ENCODE assay signal across 8 mouse cellular contexts in genomic region chr17:27702518-27702917, GRCm38 (mm10). TPM values are rescaled to one million over a fixed set of nuclear protein-coding genes. Genes with fewer than 3 reads are reported as not detected.
DNase-seq lines count a peak whose midpoint lies in the region; ATAC-seq lines count a peak whose summit lies in the region.

No protein-coding gene starts in this region.

- peaks cover 0 to 4% of the 10 kb centered on the region in 2 experiments; a peak in 1 of 4 replicates for H3K4me1 ChIP-seq in heart, embryonic 14.5 days (ENCODE audit: control insufficient read depth in 2 of 2, insufficient read depth in 2 of 2, low read length in 2 of 2)
- H3K4me1 ChIP-seq in megakaryocyte, embryonic 14.5 days = peaks cover 38% of the 10 kb centered on the region

- no peak overlapping the region for H3K27ac ChIP-seq in heart, embryonic 14.5 days (replicated peaks in 1 of 2; ENCODE audit: control insufficient read depth in 1 of 2, insufficient read depth in 1 of 2, low read depth in 2 of 2, low read length in 2 of 2)

- H3K9me3 ChIP-seq in heart, embryonic 14.5 days (ENCODE audit: control insufficient read depth, low read length) = peaks cover 10% of the 10 kb centered on the region
- H3K9me3 ChIP-seq in megakaryocyte, embryonic 14.5 days = peaks cover 35% of the 10 kb centered on the region

- ATAC-seq in heart, embryonic 14.5 days (ENCODE audit: insufficient number of reproducible peaks, insufficient read depth, low FRiP score, low read depth) = no peak
- ATAC-seq in inflammation-experienced regulatory T-cells, adult 6 months = no peak

- DNase-seq in urinary bladder, postnatal 14 days (ENCODE audit: low spot score) = peak; percentile 62
- no peak for DNase-seq in urinary bladder, adult 2 months (ENCODE audit: low spot score)
- peak; percentile 86 for DNase-seq in embryo, embryonic 10 days (ENCODE audit: low spot score)
- peak; percentile 65 for DNase-seq in kidney, postnatal 14 days
- peak; percentile 69 for DNase-seq in splenic B cell, adult 2 months (ENCODE audit: low read depth, low spot score)

- WGBS in heart, embryonic 14.5 days = 1% methylated on average over 33 of the region's 34 CpGs

- H3K4me2 ChIP-seq in heart, embryonic 14.5 days (ENCODE audit: low read length) = peak overlapping the region; percentile 69

- H3K9ac ChIP-seq in heart, embryonic 14.5 days (ENCODE audit: low read length) = peak overlapping the region; percentile 64; the same call in 1 of the 2 replicates

- H3K36me3 ChIP-seq in heart, embryonic 14.5 days (ENCODE audit: control insufficient read depth, insufficient read depth, low read length) = no peaks in the 10 kb centered on the region
- no peaks in the 10 kb centered on the region for H3K36me3 ChIP-seq in megakaryocyte, embryonic 14.5 days (replicated peaks; ENCODE audit: low read length)
- H3K36me3 ChIP-seq in splenic B cell, adult 2 months (ENCODE audit: control insufficient read depth, insufficient read depth, low read length, poor library complexity, severe bottlenecking) = peaks cover 3% of the 10 kb centered on the region; the same call in 1 of the 2 replicates

- H3K4me3 ChIP-seq in heart, embryonic 14.5 days (ENCODE audit: control insufficient read depth in 1 of 2, insufficient read depth in 1 of 2, low read depth in 1 of 2, low read length in 2 of 2) = peak overlapping the region; percentile 20 to 28
- peak overlapping the region; percentile 91 for H3K4me3 ChIP-seq in megakaryocyte, embryonic 14.5 days (replicated peaks)

- peaks cover 21% of the 10 kb centered on the region for H3K27me3 ChIP-seq in heart, embryonic 14.5 days (ENCODE audit: control insufficient read depth, insufficient read depth, low read length)
- peaks cover 47% of the 10 kb centered on the region for H3K27me3 ChIP-seq in megakaryocyte, embryonic 14.5 days (replicated peaks)
- no peaks in the 10 kb centered on the region; the same call in 1 of the 2 replicates for H3K27me3 ChIP-seq in splenic B cell, adult 2 months (ENCODE audit: control insufficient read depth, insufficient read depth, low read length, poor library complexity, severe bottlenecking)

RNA-seq across cellular contexts. Expression of gene Spdef, which starts 26.2 kb away (rescaled TPM):
- 0.17 and 0.21 TPM in 2 replicates for polyA plus RNA-seq in urinary bladder, adult 2 months (2012; rRNA removed)
- 0.14 and 0.16 TPM in 2 replicates for polyA plus RNA-seq in heart, embryonic 14.5 days (2014; fragmentation: Nextera tagmentation; extraction: Ambion mirVana)
- polyA plus RNA-seq in megakaryocyte, embryonic 14.5 days (2012; ENCODE audit: insufficient read depth, low replicate concordance) = 1.4 and 2.3 TPM in 2 replicates
- not detected for polyA plus RNA-seq in inflammation-experienced regulatory T-cells, adult 6 months (2017; shearing (Covaris generic))

RNA-seq across cellular contexts. Expression of gene Pacsin1, which starts 47.2 kb away (rescaled TPM):
- polyA plus RNA-seq in urinary bladder, adult 2 months (2012; rRNA removed) = 0.67 and 0.96 TPM in 2 replicates
- 0.43 and 0.94 TPM in 2 replicates for polyA plus RNA-seq in heart, embryonic 14.5 days (2014; fragmentation: Nextera tagmentation; extraction: Ambion mirVana)
- 0.36 and 1.00 TPM in 2 replicates for polyA plus RNA-seq in megakaryocyte, embryonic 14.5 days (2012; ENCODE audit: insufficient read depth, low replicate concordance)
- polyA plus RNA-seq in inflammation-experienced regulatory T-cells, adult 6 months (2017; shearing (Covaris generic)) = 10 to 100 TPM; 12.2 to 49.0 (median 34.4) TPM
